In genomic region chr10:80826151-80827062, GRCm38 (mm10) we compare ENCODE assay signal across 8 mouse cellular contexts. TPM values are rescaled to one million over a fixed set of nuclear protein-coding genes. Genes with fewer than 3 reads are reported as not detected.
DNase-seq lines count a peak whose midpoint lies in the region; ATAC-seq lines count a peak whose summit lies in the region.

TSS of gene Oaz1 (plus strand) at chr10:80826656.

- H3K36me3 ChIP-seq in hindbrain, embryonic 12.5 days: peaks cover 22% of the 10 kb centered on the region

- peak within 1 kb of the TSS; percentile 91 for H3K27ac ChIP-seq in hindbrain, embryonic 12.5 days

- peak within 1 kb of the TSS; percentile 87 for H3K4me2 ChIP-seq in hindbrain, embryonic 12.5 days (replicated peaks)

- peak within 1 kb of the TSS; percentile 86 for H3K4me3 ChIP-seq in hindbrain, embryonic 12.5 days

- DNase-seq in NIH3T3 (ENCODE audit: low read depth): peak; percentile 100
- peak; percentile 99 for DNase-seq in cerebellum, postnatal 10 days
- DNase-seq in frontal cortex, postnatal 10 days (ENCODE audit: low spot score in 2 of 2): peak; percentile 99 to 100
- DNase-seq in layer of hippocampus, postnatal 14 days (ENCODE audit: low spot score in 2 of 2): peak; percentile 99 to 100
- DNase-seq in lung, postnatal 14 days: peak; percentile 98
- DNase-seq in retina, adult 2 months (ENCODE audit: low read depth, low spot score): peak; percentile 100
- DNase-seq in thymus, postnatal 36 days: peak; percentile 96 to 99

- no peaks in the 10 kb centered on the region for H3K27me3 ChIP-seq in hindbrain, embryonic 12.5 days

- H3K4me1 ChIP-seq in hindbrain, embryonic 12.5 days: peaks cover 37% of the 10 kb centered on the region

- under 1% methylated on average over 81 of the region's 82 CpGs for WGBS in hindbrain, embryonic 12.5 days

- H3K9ac ChIP-seq in hindbrain, embryonic 12.5 days: peak within 1 kb of the TSS; percentile 92

- peak; percentile 98 for ATAC-seq in hindbrain, embryonic 12.5 days (ENCODE audit: low FRiP score)

- no peaks in the 10 kb centered on the region for H3K9me3 ChIP-seq in hindbrain, embryonic 12.5 days (replicated peaks)

RNA-seq across cellular contexts. Expression of gene Oaz1, which starts in this region (rescaled TPM):
- polyA plus RNA-seq in hindbrain, embryonic 12.5 days (2016; fragmentation: Nextera tagmentation; extraction: Ambion mirVana): 1,255 and 1,389 TPM in 2 replicates
- 100 to 1,000 TPM; 429 to 450 TPM for total RNA-seq in layer of hippocampus, postnatal 14 days (2021)

Comparison
In these comparisons a context has a peak if more than half of its experiments do, and no peak if none do; other contexts are left out.
1. Peak in every context shown above with its lines: DNase-seq, ATAC-seq, H3K4me3 ChIP-seq and H3K27ac ChIP-seq.